Mouse (Mus musculus): ENCODE measurements around the gene Qk.

Gene Qk

DNA sequence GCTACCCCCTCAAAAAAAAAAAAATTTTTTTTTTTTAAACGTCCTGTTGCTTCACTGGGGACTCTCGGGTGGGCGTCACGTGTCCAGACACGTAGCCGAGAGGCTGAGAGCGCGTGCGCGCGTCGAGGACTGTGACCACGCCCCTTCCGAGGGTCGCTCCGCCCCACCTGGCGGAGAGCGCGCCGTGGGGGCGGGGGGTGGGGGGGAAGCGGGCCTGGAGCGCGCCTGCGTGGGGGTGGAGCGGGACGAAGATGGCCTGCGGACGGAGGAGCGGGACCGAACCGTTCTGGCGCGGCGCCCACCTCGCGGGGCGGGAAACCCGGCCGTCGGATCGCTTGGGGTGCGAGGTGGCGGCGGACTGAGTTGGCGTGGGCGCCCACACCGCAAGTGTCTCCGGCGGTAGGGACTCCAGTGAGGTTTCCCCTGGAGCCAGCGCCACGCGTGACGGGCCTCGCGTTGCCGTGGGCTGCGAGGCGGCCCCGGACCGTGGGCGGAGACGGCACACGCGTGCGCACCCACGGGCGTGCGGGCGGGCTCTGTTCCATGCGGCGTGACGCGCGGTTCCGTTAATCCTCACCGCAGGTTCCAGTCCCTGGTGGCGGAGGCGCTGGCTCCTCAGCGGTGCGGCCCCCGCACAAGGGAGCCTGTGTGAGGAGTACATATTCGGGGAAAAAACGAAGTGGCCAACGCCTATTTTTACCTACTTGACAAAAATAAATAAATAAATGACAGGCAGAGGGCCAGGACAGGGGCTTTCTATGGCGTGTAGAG, at the start of gene Qk:
TSS of gene Qk (minus strand) at position 170 of the 771 bp plus-strand sequence.
- peak; percentile 75 for DNase-seq (ENCODE audit: low spot score)

DNA sequence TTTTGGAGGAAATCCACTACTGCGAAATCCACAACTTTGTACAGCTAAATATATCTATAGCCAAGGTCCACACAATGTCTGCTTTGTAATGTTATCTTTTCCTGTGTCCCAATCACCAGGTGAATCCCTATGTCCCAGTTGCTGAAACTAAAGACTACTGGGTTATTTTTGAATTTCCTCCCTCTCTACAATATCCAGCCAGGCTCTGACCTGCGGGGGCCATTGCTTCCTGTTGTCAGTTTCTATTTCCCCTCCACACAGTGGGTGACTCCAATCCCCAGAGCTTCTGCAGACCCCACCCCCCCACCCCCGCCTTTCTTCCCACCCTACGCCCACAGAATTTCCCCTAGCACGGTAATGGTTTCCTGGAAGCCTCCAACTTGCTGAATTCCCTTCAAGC, 47.4 kb upstream of the Qk start:
- no peak for DNase-seq (ENCODE audit: low spot score)

DNA sequence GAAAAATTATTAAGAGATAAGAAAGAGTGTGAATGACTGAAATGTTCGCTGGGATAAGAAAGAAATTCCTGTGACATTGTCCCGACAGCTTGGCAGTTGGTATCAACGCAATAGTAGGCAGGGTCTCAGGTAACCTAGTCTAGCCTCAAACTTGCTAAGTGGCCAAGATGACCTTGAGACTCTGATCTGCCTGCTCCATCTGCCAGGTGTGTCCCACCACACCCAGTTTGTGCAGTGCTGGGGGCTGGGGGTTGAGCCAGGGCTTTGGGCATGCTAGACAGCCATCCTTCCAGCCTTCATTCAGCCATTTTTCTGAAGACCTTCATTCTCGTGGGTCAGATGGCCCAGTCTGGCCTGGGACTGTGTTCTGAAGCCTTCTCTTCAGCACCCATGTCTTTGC, 46.9 kb upstream of the Qk start:
- no peak for DNase-seq (ENCODE audit: low spot score)

DNA sequence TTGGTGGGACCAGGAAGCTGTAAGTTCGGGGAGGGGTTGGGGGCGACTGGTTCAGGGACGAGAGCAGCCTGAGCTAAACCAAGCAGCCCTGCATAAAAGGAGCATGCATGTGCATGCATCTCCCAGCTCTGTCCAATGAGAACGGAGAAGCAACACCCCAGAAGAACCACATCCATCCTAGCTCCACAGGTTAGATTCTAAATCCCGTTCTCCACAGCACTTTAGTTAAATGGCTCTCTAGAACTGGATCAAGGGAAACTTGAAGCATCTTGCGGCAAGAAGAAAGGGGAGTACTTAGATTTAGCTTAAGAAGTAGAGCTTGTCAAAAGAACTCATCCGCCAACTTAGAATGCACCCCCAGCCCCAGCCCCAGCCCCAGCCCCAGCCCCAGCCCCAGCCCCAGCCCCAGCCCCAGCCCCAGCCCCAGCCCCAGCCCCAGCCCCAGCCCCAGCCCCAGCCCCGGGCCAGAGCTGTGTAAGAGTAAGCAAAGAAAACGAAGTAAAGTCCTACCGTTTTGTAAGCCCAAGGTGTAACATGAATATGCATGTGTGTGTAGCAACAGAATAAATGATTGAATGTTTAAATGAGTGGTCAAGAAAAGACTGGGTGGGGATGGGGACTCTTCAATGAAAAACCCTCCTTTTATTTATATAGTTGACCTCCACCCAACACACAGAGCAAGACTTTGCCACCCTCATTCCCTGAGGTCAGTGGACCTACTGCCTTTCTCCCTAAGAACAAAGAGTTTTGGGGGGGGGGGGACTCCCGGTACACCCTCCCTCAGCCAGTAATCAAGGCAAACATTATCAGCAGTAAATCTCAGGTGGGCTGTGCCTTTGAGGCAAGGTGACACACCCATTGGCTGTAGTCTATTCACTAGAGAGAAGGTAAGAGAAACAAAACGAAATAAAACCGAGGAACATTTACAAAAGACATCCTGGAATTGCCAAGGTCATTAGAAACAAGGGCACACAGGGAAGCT, 46.1 kb upstream of the Qk start:
- no peak for DNase-seq (ENCODE audit: low spot score)

DNA sequence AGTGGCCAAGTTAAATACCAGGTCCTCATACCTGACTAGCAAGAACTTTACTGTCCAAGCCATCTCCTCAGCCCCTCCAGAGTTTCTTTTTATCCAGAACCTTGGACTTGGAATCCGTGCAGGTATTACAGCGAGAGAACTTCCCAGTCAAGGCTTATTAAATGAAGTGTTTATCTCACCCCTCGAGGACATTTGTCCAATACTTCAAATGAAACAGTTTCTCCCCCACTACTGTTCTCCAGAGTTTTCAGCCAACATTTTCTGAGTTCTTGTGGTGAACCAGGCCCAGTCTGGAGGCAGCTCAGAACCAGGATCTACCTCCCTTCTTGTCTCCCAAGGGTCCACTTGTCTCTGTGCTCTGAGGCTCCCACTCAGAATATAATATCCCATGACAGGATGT, 43.5 kb upstream of the Qk start:
- DNase-seq (ENCODE audit: low spot score), result no peak

DNA sequence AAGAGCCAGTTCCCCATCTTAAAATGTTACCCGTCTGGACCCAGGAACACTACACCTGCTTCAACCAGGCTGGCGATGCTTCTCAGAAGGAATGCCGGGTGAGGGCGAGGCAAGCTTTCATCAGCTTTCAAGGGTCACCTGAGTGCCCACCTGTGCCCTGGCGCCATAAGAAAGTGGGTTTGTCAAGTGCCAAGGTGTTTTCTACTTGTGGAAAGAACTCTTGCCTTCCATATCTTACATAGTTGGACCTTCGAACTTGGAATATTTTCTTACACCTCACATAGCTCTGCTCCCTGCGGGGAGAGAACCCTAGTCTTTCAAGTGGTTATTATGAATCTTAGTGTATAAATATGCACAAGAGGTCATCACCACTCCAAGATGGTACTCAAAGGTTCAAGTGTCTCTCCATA, 42.2 kb upstream of the Qk start:
- no peak for DNase-seq (ENCODE audit: low spot score)

DNA sequence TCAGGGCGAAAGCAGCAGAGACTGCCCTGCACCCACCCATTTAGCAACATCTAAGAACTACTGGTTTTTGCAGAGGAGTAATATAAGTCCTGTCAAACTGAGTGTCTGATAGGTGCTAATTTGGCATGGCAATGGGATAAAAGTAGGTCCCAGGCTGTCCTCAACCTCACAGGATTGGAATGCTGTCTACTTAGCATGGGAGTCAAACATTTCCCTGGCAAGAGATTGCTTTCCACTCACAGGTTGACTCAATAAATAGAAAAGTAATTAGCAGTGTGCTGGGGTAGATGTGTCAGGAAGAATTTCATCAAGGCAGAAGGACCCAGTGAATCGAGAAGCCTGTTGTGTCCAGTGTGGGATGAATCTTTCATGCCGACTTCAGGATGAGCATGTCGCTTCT, 41.1 kb upstream of the Qk start:
- no peak for DNase-seq (ENCODE audit: low spot score)

DNA sequence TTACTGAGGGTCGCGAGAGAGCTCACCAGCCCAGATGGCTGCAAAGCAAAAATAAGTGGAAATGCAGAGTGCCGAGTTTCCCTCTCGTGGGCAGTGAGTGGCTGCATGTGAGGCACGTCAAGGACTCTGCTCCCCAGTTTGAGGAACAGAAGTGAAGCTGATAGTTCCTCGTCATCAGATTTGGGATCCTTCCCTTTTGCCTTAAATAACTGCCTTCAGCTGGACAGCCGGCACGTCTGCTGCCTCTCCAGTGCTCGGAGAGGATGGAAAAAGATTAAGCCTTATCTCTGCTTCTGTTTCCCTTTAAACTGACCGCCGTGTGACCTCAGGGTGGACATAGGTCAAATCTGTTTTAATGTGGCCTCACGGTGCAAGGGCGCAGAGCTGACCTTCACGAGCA, 39.8 kb upstream of the Qk start:
- no peak for DNase-seq (ENCODE audit: low spot score)

DNA sequence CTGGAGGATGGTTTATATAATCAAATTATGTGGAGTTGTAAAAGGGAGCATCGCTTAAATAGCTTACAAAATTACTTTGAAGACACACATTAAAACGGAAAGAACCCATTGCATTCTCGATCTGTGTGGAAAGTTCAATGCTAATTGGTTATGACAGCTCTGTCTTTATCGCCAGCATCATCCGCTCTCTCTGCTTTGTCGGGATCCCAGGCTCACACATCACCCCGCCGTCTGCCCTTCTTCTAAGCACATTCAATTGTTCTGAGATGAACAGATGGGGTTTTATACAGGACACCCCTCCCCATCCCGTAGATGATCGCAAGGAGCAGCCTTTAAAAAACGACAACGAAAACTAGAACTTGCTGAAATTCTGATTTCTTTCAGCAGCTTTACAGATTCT, 37.7 kb upstream of the Qk start:
- DNase-seq (ENCODE audit: low spot score), result no peak

DNA sequence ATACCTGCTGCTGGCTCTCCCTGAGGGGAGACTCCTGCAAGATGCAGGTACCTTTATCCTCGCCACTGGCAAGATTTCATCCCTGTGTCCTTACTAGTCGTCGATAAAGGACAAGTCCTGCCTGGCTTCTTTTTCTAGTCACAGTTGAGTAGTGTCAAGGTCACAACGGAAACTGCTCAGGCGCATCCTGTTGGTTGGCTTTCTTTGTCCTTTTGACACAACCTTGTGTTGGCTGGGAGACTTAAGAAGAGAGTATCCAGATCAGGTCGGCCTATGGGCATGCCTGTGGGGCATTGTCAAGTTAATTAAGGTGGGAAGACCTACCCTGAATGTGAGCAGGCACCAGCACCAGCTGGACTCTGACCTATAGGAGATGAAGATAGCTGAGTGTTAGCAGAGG, 36.6 kb upstream of the Qk start:
- DNase-seq (ENCODE audit: low spot score), result no peak

DNA sequence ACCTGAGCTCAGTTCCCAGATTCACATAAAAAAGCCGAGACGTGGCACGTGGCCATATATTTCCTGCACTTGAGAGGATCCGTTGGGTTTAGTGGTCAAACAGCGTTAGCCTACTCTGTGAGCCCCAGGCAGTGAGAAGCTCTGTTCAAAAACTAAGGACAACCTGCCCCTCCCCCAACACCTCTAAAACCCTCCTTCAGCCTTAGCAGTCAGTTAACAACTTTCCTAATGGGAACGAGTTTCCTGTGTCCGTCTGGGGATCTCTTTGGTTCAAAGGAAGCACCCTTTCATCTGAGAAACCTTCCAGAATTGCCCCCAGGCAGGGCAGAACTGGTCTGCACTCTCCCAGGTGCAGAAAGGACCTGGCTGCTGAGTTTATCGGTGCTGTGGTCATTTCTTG, 36.1 kb upstream of the Qk start:
- no peak for DNase-seq (ENCODE audit: low spot score)

DNA sequence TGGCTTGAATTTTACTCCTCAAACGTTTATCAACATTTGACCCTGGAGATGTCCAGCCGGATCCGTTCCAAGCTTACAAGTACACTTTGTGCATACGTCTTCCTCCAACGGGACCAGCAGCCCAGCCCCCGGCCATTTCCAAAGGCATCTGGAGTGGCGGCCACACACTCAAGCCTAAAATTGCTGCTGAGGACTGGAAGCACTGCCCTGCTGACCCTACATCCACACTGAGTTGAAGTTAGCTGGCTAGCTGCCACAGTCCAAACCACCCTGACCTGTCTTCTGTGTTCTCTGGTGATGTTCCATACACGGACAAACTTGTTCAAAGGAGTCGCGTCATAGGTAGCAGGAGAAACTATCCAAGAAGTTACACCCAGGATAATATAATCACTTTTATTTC, 18.6 kb upstream of the Qk start:
- no peak for DNase-seq (ENCODE audit: low spot score)

DNA sequence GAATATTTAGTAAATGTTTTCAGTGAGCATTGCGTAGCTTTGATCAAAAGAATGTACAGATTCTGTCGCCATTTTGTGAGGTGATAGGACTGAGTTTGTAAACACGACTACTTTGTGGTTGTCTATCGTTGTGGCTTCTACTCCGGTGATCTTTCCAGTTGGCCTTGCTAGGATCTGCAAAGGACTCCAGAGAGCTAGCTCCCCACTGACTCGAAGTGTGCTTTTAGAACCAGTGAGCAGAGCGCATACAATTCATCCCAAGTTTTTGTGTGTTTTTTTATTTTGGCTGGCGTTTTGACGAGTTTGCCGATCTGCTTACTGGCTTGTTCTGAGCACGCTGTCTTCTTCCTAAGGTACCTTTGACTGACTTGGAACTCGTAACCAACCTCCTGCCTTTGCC, 16.9 kb upstream of the Qk start:
- DNase-seq (ENCODE audit: low spot score), result no peak

DNA sequence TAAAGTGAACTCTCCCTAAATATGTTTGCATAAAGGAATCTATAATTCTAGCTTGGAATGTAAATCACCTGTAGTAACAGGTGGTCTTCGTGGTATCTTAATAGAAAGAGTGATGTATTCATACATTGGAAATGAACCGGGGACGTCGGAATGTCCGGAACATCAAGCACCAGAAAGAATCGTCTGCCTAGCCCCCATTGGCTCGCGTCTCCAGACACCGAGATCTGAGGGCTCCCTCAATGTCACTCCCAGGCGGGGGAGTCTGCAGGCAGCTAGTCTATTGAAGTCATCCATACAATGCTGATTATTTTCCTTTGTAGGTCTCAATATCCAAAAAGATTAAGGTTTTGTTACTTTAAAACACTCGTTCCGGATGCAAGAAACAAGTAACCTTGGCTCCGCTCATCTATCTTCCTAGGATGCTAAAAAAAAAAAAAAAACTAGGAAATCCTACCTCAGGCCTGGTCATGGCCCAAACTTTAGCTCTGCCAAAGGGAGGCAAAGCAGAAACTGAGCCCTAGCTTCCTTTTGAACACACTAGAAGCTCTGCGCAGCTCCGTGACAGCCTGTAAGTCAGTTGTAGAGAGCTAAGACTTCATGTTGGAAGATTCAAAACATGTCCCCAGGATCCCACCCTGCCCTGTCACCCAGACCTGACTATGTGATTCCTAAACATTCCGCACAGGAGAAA, 16.3 kb upstream of the Qk start:
- DNase-seq (ENCODE audit: low spot score), result no peak

DNA sequence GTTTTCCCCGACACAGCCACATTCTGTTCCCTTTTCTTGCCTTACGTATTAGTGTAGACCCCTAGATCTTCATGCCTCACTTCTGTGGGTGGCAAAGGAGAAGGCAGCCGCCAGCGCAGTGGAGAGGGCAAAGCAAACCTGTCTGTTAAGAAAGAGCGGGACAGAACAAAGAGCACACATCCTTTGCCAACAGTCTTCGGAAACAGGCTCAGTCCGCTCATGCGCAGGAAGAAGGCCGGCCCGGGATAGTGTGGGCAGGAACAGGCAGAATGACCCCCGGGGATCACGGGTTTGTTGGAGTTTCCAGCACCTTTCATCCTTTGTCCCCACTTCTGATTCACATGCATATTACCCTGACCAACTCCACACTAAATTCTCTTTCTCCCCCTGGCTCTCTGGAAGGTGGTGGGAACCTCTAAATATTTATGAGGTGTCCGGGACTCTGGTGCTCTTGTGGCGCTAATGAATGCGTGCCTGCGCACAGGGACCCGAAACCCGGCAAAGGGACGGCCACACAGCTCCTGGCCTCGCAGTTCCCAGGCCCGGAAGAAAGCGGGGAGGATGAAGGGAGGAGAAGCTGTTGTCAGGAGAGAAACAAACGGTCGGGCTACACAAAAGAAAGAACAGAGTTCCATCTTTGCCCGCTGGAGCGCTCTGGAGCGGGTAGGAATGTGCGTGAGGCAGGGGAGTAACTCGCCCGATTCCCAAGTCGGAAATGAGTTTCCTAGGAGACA, 15.5 kb upstream of the Qk start:
- no peak for DNase-seq (ENCODE audit: low spot score)

DNA sequence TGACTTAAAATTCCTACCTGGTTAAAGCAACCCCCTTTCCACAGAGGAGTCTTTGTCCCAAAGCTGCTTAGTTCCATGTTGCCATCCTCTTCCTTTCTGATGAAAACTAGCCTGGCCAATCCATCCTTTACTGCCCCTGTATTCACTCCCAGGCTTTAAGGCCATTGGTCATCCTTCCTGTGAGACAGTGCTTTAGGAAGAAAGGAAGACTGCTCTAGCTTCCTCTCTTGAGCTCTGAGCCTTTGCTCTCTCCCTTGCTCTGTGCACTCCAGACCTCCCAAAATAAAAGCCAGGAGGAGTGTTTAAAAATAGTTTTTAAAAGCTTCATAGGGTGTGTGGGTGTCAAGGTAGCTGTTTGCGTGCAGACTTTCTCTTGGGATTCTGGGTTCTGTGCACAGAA, 14.8 kb upstream of the Qk start:
- no peak for DNase-seq (ENCODE audit: low spot score)

DNA sequence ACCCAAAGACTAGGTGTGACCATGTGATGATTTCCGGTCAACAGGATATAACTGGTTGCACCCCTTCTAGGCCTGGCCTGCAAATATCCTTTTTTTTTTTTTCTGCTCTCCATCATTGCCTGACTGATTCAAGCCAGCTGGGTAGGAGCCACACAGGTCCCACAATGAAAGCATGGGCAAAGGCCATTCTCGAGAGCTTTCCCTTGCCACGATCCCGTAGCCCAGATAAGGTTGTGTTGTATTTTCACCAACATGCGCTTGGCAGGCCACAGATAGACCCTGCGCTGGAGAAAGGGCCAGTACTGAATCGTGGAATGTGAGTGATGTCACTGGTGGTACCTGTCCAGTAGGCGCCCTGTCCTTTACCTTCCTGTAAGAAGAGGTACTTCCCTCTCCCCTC, 13.7 kb upstream of the Qk start:
- no peak for DNase-seq (ENCODE audit: low spot score)

DNA sequence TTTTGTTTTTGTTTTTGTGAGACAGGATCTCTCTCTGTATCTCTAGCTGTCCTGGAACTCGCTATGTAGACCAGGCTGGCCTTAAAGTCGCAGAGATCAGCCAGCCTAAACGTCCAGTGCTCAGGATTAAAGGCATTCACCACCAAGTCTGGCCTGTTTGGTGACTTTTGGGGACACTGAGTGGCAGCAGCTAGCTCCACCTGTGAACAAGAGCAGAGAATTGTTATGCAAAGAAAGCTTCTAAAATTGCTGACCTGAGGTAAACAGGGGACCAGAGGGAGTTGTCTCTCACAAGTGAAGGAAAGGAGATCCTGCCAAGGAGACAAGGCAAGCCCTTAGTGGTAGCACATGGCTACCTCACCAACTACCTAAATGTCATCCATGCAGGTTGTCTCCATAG, 12.5 kb upstream of the Qk start:
- no peak for DNase-seq (ENCODE audit: low spot score)

DNA sequence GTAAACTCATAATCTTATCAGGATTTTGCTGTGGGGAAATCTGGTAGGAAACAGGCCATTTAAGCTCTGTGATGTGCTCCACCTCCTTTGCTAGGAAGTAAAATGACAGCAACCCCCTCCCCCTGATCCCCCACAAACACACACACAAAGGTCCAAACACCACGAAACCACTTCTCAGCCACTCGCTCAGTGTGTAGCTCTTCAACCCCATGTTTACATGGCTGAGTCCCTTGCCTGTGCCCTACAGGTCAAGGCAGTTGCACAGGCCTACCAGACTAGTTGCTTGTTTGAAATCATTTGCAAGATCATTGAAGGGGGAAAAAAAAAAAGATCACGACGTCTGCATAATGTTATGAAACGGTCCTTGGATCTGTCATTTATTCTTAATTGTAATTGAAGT, 9.8 kb upstream of the Qk start:
- no peak for DNase-seq (ENCODE audit: low spot score)

DNA sequence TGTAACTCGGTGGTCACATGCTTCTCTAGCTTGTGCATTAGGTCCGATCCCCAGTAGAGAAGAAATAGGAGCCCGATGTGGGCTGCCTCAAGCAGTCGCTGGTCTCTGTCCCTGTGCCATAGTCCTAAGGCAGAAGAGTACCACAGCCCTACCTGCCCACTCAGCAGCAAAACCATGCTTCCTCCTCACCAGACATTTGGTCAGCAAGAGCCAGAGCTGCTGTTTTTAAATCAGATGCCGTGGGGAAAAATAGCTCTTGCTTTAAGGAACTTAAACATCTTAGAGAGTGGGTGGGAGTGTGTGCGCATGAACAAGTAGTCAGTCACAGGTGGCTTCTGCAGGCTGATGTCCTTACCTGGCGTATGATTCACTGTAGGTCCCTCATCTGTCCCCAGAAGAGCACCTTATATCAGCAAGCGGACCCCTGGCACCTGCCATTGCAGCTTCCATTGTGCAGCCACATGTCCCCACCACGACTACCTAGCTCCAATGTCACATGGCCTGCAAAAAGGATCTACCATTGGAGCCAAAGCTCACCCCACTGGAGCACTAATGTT, 9.0 kb upstream of the Qk start:
- no peak for DNase-seq (ENCODE audit: low spot score)

DNA sequence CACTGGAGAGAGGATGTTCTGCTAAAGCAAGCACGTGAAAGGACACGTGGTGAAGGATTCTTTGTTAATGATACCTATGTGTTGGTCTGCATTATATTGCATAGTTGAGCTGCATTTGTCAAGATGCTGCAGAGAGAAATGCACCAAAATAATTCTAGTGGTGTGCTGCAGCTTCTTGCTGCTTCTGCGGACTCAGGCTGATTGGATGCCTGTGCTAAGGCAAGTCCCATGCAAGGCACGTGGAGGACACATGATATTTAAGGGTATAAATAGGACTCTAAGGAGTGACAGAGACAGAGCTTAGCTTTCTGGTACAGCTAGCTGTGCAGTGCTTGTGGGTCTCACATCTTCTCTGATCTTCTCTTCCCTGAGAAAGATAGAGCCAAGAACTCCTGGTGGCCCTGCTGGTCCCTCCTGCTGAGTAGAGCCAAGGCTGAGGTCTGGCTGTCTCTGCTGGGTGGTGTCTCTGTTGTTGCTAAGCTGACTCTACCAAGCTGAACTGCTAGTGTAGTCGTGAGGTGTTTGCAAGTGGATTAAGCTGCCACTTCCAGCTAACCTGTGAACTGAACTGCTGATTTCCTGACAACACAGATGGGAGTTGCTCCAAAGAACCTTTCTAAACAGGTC, 8.0 kb upstream of the Qk start:
- no peak for DNase-seq (ENCODE audit: low spot score)
